Mouse (Mus musculus): ENCODE data around the gene Padi3.

The Padi3 gene

DNA sequence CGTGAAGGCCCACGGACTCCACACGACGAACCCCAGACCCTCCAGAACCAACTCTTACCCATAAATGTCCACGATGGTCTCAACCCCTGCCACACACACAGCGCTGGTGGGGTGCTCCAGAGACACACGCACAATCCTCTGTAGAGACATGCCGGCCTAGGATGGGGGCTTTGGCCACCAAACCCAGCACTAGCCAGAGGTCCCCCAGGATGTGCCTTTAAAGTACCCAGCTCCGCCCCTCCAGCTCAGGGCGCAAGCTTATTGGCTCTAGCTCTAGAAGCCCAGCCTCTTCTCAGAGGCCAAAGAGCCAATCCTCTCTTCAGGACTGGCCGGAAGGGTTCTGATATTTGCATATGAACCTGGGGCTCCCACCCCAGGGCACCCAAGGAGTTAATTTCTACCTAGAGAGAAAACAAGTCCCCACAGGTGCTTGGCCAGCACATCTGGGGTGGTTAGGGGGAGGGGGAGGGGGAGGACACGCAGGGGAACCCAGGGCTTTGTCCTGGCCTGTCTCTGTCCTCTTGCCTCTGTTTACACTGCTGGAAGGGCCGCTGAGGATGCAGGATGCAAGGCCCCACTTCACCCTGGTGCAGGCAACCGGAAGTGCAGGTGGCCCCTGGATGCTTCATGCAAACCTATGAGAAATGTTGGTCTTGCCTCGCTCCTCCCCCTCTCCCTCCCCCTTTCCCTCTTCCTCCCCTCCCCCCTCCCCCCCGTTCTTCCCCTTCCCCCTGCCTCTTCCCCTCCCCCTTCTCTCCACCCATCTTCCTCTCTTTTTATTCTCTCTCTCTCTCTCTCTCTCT lies at the start of gene Padi3:
Gene Padi3, minus strand, starts transcription at position 191 of the 803 bp plus-strand sequence.
- no peak for DNase-seq

DNA sequence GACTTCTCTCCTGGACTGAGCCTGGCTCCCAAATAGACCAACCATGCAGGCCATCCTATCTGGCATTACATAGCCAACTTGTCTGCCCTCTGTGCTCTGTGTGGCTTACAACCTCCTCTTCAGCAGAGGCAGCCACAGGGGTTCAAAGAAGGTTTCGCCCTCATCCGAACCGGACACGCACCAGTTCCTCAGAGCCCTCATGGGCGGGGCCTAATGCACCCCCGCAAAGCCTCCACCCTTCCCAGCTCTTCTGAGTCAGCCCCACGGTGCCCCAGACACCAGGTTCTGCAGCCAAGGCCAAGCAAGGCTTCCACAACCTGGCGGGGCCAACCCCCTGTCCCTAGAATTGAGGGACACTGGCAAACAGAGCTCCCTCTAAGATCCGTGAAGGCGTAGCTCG lies 48.8 kb upstream of the Padi3 start:
- no peak for DNase-seq

DNA sequence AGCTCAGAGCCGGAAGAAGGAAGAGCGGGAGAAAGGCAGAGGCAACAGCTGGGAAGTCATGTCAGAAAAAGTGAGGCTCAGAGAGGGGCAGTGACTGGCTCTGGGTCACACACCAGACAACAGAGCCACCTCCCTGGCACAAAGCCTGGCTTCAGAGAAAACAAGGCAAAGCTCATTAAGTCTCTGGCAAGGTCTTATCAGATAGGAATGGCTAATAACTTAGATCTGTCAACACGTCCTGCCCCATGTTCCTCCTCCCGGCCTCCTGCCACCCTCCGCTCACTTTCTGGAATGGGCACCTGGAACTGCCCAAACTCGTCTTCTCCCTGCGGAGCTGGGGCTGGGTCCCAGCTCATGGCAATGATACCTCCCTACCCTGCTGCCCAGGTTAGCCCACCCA lies 47.4 kb upstream of the Padi3 start:
- no peak for DNase-seq

DNA sequence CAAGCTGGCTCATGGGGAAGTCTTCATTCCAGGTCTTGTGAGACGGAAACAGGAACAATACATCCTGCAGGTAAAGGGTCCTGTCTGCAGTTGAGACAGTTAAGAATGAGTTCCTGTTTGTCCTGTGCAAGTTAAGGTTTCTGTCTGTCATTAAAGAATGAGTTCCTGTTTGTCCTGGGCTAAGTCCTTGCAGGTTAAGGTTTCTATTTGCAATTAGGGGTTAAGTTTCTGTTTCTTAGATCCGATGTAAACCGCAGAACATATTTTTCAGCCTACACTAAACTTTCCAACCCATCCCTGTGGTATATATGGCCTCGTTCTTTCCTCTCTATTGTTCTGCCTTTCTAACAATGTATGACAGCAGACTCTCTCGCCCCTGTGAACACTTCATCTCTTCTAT lies 46.6 kb upstream of the Padi3 start:
- no peak for DNase-seq

DNA sequence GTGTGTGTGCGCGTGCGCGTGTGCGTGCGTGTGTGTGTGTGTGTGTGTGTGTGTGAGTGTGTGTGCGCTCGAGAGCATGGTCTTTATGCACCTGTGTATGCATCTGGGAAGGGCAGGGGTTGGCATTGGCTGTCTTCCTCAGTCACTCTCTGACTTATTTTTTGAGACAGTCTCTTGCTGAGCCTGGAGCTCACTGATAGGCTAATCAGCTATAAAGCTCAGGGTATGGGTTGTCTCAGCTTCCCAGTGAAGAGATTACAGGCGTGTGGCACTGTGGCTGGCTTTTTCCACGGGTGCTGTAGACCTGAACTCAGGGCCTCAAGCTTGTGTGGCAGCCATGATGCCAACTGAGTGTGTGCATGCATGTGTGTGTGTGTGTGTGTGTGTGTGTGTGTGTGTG lies 44.7 kb upstream of the Padi3 start:
- no peak for DNase-seq

DNA sequence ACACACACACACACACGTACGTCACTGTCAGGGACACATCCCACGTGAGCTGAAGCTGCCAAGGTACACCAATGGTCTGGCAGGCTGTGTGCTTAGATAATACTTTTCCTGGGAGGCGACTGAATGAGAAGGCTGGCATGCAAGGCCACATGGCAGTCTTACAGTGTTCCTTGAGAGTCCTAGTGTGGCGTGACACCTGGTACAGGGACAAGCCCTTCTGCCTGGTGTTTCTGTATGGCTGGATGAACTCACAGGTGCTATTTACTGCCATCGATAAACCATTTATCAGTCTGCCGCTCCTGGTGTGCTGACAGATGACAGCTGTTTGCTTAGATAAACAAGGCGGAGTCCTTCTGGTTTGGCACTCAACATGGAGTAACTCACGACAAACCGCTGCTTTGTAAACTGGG lies 44.0 kb upstream of the Padi3 start:
- DNase-seq: no peak

DNA sequence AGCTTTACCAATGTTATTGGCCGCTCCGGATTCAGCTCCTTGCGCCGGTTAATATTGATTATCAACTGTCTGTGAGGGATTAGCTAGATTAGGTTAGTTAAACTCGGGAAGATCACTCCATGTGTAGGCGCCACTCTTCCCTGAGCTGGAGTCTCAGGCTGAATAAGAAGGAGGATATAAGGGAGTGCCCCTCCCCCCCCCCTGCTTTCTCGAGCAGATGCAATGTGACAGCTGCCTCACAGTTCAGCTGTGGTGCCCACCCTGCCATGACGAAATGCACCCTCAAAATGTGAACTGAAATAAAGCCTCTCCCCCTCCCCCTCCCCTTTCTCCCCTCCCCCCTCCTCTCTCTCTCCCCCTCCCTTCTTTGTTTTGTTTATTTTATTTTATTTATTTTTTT lies 43.2 kb upstream of the Padi3 start:
- DNase-seq: no peak

DNA sequence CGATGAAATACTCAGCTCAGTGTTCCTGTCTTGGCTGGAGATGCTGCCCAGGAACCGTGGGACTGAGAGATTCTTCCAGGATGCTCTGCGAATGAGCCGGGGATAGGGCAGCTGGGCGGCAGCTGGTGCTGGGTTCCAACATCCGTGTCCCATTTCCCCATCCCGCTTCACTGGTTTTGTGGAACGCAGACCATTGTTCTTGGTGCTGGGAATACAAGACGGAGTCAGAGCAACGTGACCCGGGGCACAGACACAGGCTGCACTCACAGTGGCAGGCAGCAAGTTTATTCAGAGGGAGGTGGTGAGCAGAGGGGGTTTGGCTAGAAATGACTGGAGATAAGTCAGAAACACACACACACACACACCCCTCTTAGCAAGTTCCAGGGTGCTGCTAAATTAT lies 38.9 kb upstream of the Padi3 start:
- no peak for DNase-seq

DNA sequence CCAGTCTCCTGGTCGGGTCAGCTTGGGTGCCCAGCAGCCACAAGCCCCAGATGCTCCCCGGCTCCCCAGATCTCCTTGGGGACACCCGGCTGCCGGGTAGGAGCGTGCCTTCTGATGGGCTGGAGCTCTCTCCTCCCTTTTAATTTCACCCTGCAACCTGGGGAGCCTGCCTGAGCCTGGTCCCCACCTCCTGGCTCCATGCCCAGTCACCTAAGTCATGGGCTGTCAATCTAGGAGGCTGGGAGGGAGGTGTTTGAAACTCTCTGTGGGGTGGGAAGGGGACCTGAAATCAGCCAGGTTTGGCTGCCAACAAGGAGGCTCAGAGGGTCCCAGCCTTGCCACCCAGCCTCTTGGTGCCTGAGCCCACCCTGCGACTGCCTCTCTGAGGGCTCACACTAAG lies 35.2 kb upstream of the Padi3 start, which contains the start of gene Padi1:
Gene Padi1, minus strand, starts transcription at position 113 of the 400 bp plus-strand sequence.
- DNase-seq: no peak

DNA sequence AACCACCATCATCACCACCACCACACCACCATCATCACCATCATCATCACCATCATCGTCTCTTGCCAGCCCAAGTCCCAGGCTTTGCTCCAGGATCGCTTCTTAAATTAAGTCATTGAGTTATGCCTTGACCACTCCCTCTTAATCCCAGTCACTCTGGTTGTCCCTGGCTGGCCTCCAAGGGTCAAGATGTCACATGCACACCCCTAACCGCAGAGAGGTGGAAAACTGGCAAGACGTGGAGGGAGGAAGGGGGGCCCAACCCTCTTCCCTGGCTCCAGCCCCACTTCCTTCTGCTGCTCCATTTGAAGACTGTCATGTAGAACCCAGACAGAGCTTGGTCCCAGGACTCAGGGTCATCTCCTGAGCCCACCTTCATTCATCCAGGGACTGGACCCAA lies 34.5 kb upstream of the Padi3 start:
- DNase-seq: no peak

DNA sequence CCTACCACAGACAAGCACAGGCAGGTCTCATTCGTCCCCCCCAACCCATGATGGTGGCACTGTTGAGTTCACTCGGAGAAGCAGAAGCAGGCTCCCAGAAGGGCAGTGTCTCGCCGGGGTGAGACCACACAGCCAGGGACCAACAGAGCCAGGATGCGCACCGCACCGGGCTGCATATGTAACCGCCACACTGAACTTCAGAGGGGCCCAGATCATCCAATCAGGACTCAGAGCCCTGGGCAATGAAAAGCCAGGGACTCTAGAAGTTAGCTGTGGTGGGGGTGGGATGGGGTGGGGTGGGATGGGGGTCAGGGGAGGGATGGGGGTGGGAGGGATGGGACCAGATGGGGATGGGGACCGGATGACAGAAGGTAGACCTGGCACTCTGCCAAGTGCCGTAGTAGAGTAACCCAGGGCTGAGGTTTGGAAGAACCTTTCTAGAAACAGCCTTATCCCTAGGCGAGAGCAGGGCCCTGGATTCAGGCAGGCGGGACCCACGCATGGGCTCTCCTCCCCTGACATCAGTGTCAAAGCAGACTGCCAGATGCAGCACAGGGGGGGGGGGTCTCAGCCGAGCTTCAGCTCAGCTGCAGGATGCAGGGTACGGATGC lies 33.3 kb upstream of the Padi3 start:
- DNase-seq: no peak

DNA sequence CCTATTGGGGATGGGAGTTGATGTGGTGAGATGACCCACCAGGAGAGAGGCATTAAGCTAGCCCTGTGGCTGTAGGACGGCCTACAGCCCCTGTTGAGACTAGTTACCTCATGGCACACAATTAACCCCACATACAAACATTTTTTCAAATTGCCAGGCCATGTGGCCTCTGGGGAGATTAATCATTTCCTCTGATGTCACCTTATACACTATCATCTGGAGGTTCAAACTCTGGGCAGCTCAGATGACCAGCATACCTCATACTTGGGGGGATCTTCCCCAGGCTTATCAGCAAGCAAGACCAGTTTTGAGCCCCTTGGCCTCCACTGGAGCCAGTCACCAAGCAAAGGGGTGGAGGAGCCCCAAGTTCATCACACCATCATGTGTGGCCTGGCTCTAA lies 32.5 kb upstream of the Padi3 start:
- no peak for DNase-seq

DNA sequence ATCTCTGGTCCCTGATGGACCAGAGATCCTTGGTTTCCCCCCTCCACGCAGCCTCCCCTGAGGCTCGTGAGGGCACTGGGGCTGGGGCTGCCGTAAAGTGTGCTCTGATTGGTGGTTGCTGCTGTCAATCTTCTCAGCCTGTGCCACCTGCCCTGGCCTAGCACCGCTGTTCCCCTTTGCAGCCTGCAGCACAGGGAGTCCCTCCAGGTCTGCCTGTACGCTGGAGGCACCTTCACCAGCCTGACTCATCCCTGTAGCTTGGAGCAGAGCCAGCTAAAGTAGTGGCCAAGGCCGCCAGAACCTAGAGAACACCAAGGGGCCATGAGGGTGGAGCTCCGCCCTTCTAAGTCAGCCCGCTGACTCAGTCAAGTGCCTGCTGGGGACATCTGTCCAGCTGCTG lies 27.4 kb upstream of the Padi3 start:
- DNase-seq: no peak

DNA sequence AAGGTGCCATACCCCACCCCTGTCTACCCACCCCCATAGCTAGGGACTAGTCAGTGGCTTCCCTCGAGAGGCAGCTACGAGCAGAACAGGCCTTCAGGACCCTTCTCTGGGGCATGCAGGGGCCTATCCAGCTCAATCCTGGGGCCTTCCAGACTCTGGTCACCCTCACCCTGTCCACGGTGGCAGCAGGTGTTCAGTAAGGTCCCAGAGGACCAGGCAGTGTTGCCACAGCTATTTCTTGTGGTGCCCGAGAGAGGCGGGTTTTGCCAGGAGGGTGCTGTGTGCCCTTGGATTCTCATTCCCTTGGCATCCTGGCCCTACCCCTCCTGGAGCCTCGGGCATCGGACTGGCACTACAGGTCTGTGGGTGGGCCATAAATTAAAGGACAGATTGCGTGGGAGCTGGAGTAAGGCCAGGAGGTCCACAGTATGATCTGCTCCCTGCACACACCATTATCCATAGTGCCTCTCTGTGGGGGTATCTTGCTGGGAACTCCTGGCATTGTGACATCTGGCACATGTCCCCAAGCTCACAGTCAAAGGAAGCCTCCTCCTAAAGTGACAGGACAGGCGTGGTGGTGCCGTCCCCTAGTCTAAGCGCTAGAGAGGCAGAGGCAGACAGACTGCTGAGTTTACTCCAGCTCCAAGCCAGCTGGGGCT lies 25.9 kb upstream of the Padi3 start:
- DNase-seq: no peak

DNA sequence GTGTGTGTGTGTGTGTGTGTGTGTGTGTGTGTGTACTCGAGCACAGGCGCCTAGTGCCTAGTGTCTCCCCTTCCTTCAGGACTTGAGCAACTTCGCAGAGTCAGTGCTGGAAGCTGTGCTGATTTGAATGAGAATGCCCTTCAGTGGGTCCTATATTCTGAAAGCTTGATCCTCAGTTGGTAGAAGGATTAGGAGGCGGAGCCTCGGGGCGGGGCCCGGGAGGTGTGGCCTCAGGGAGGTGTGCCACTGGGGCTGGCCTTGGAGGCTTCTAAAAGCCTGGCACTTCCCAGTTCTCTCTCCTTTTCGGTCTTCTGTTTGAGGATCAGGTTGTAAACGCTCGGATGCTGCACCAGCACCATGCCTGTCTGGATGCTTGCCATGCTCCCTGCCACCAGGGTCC lies 25.2 kb upstream of the Padi3 start:
- no peak for DNase-seq

DNA sequence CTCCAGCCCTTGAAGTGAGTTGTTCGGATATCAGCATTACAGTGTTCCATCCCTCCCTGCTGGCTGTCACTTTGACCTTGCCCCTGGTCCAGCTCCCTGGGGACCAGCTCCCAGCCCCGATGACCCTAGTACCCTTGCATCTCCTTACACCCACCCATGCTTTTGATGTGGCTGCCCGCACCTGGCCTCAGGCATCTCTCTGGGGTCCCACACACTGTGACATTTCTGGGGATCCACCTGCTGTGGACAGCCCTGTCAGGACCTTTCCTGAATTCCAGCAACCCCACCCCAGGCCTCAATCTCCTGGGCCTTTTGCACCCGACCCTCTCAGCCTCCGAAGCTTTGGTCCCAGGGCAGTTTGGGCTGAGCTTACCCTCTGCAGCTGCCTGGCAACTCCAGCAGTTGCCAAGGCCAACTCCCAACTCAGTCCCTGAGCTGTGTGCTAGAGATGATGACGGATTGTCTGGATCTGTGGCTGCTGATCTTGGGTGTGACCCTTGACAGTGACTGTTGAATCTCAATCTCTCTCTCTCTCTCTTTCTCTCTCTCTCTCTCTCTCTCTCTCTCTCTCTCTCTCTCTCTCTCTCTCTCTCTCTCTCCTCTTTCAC lies 24.0 kb upstream of the Padi3 start:
- no peak for DNase-seq

DNA sequence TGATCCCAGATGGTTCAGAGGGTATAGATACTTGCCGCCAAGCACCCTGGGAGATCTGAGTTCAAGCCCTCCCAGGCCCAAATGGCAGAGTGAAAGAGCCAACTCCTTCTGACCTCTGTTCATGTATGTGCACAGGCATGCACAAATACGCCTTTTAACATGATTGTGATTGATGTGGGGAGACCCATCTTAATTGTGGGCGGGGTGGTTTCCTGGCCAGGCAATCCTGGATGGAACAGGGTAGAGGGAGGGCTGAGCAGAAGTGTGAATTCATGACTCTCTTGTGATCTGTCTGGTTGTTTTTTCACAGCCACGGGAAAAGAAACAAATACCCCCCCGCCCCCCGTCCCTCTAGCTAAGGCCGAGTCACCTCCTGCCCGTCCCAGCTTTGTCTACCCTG lies 22.4 kb upstream of the Padi3 start:
- no peak for DNase-seq

DNA sequence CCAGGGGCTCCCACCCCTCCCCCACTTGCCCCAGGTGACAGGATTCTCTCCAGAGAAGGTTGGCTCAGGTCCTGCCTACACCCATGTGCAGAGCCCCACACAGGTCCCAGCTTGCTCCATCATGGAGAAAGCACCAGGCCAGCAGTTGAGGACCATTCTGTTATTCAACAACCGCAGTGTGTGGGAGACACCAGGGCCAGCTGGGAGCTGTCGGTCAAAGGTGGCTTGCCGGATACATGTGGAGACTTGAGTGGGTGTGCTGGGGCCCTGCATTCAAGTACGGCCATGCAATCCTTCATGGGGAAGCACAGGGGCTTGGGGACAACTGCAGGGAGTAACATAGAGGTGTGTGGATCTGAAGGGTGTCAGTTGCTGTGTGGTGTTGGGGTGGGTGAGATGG lies 21.4 kb upstream of the Padi3 start:
- no peak for DNase-seq

DNA sequence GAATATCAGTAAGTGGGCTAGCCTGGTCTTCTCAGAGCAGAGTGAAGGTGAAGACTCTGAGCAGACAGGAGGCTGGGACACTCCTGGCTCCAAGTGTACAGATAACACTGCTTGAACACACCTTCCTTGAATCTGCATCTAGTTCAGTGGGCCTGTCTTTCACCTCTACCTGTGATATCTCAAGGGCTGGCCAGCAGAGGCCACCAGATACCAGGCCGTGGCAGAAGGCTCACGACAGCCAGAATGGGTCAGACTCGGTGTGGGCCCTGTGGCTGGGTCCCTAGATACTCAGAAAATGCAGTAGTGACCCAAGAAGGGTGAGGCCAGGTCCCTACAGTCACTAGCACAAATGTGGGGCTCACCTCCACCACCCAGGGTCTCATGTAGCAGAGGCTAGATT lies 16.8 kb upstream of the Padi3 start:
- no peak for DNase-seq

DNA sequence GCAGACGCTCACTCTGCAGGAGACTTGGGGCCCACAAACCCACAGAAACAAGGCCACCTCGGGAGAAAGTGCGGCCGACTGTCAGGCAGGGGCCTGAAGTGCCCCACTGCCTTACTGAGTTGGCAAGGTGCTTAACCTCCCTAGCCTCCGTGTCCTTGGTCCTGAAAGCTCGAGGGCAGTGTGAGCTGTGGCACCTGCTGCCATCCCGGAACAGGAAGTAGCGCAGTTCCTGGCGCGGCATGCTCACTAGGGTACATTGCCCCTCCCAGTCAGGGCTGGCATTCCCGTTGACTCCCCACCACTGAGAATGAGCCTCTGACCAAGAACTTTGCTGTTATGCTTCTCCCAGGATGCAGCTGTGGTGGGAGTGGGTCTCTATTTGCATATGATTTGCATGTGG lies 15.5 kb upstream of the Padi3 start:
- no peak for DNase-seq

DNA sequence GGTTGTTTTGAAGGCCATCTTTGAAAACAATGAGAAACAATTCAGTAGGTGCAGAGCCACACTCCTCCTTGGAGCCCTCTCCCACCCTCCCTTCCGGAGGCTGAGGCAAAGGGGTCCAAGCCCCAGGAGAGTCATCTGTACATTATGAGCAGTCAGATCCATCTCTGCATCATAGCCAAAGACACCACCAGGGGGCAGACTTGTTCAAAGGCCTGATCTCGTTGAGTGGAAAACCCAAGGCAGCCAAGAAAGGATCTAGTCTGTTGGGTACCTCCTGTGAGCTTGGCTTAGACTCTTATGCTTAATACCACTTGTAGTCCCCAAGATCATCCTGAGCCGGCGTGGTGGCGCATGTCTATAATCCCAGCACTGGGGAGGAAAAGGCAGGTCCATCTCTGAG lies 11.5 kb upstream of the Padi3 start:
- peak; percentile 50 for DNase-seq

DNA sequence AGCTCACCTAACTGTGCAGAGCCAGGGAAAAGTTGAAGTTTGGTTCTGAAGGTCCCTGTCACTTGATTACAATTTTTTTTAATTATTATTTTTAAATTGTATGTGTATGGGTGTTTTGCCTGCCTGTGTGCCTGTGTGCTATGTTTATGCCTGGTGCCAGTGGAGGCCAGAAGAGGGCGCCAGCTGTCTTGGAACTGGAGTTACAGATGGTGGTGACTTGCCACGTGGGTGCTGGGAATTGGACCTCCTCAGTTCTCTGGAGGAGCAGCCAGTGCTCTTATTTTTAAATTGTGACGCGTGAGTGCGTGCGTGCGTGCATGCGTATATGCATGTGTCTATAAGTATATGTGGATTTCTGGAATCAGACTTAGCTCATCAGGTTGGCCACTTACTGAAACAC lies 7.0 kb upstream of the Padi3 start:
- DNase-seq: no peak

DNA sequence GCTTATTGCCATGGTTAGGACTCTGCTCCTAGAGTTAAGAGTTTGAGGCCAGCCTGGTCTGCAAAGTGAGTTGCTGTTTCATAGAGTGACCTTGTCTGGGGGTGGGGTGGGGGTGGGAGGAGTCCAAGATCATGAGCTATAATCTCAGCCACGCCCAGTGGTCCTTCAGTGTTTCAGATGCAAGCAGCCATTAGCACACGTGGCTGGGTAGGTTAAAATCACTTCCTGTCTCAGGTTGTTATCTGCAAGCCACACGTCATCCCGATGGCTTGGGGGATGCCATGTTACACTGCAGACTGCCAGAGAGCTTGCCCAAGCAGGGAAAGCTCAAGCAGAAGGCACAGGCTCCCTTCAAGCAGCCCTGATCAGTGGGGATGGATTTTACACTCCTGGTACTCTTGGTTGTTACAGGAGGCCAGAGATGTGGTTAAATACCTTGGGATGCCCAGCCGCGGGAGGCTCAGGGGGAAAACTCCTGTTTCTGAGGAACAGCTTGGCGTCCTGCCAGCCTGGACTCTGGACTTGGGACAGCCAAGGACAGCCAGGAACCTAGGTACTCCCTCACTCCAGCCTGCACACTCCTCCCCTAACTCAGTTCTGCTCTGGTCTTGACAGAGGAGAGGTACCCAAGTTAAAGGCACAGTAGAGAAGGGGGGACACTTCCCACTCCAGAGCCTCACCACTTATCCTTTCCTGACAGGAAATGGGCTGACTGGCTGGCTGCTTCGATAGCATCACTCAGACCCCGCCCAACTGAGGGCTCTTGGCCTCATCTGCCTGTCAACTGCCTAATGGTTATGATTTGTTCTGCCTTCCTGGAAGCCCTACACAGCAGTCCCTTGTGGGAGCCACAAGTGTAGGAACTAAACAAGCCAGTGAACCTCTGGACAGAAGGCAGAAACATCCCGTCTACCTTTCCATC lies 5.8 kb upstream of the Padi3 start:
- no peak for DNase-seq
